Mouse (Mus musculus) hindbrain, embryonic 11.5 days (tissue): Measurements from ENCODE around the gene Cyth1. TPM values are rescaled to one million over a fixed set of nuclear protein-coding genes. Genes with fewer than 3 reads are reported as not detected.

Experiments
- ATAC-seq: fragments of 200-750 bp; cut with Nextera tagmentation; 2 replicates; pipeline ENCODE4 v1.8.0; 2017; ENCODE audit warnings: mild to moderate bottlenecking, moderate TSS enrichment, moderate library complexity; ENCODE audit not compliant: low FRiP score
- DNase-seq: peaks from one replicate; pipeline ENCODE4 v3.0.0-alpha.2; 2015; ENCODE audit warnings: low spot score
- H3K27ac ChIP-seq: fragments of 300-500 bp; sonication (generic); 2 replicates; pipeline ENCODE4 v1.5.1; 2014; ENCODE audit warnings: mild to moderate bottlenecking, low read depth, low read length
- H3K27me3 ChIP-seq: fragments of 300-500 bp; sonication (generic); 2 replicates; pipeline ENCODE4 v1.6.1; 2014; ENCODE audit warnings: mild to moderate bottlenecking, low read length, moderate library complexity, mixed read lengths; ENCODE audit not compliant: control insufficient read depth, insufficient read depth
- H3K36me3 ChIP-seq: fragments of 300-500 bp; sonication (generic); 2 replicates; pipeline ENCODE4 v1.6.1; 2014; ENCODE audit warnings: mild to moderate bottlenecking, low read length, moderate library complexity, mixed read lengths; ENCODE audit not compliant: control insufficient read depth, insufficient read depth
- H3K4me1 ChIP-seq: fragments of 300-500 bp; sonication (generic); replicated peaks from 2 replicates; pipeline ENCODE4 v1.6.1; 2014; ENCODE audit warnings: low read length, mixed read lengths; ENCODE audit not compliant: control insufficient read depth, insufficient read depth
- H3K4me2 ChIP-seq: fragments of 300-500 bp; sonication (generic); replicated peaks from 2 replicates; pipeline ENCODE4 v1.6.1; 2014; ENCODE audit warnings: mild to moderate bottlenecking, low read depth, low read length
- H3K4me3 ChIP-seq: fragments of 300-500 bp; sonication (generic); 2 replicates; pipeline ENCODE4 v1.5.1; 2014; ENCODE audit warnings: low read depth, low read length
- H3K9ac ChIP-seq: fragments of 300-500 bp; sonication (generic); 2 replicates; pipeline ENCODE4 v1.6.1; 2014; ENCODE audit warnings: low read depth, low read length
- H3K9me3 ChIP-seq: fragments of 300-500 bp; sonication (generic); 2 replicates; pipeline ENCODE4 v1.6.1; 2016; ENCODE audit warnings: low read length; ENCODE audit not compliant: control insufficient read depth
- WGBS: fragments of 180-500 bp; shearing (Covaris S2); extraction: QIAGEN DNeasy Blood & Tissue Kit; methylation state at CpG from one replicate; pipeline ENCODE4 v1.1.7; 2014; 5-methylcytosine and 5-hydroxymethylcytosine counted together
- polyA plus RNA-seq: library from polyadenylated mRNA; unstranded; fragments of >200 nt; fragmentation: Nextera tagmentation; extraction: Ambion mirVana; gene quantifications from 2 replicates; pipeline ENCODE4 v1.2.1, GENCODE M21; 2014

Gene Cyth1
- polyA plus RNA-seq = 16.5 and 16.7 TPM in 2 replicates

DNA sequence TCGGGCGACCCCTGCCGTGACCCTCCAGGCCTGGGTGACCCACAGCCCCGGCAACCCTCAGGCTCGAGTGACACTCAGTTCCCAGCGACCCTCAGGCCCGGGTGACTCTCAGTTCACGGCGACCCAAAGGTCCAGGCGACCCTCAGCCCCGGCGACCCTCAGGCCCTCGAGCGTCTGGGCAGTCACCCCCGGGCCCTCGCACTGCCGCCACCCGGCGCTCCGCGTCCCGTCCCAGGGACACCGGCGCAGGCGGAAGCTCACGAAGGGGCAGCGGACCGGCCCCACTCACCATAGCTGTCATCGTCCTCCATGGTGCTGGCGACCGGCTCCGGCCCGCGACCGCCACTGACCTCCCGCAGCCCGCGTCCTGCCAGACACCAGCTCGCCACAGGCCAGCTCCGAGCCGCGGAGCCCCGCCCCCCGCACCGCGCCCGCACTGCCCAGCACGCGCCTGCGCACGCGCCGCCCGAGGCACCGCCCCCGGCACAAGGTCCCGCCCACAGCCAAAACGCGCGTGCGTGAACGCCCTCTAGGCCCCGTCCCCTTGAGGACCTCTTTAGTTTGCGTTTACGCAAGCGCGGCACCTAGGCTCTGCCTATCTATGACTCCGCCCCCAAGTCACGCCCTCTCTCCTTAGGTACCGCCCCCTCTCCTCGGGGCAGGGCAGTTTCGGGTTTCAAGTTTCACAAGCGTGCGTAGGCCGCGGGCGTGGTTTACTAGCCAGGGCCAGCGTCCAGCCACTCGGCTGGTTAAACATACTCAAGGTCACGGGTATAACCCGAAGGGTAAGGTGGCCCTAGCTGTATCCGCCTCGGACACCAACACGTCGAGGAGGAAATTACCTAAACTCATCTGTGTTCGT, at the start of gene Cyth1:
Gene Cyth1, minus strand, starts transcription at position 443 of the 862 bp plus-strand sequence.
- ATAC-seq (peak; percentile 97), DNase-seq (peak; percentile 99)
- 0 out of 2 replicates have a peak within 1 kb of the TSS, but pooled peaks have one; percentile 33 for H3K27ac ChIP-seq

DNA sequence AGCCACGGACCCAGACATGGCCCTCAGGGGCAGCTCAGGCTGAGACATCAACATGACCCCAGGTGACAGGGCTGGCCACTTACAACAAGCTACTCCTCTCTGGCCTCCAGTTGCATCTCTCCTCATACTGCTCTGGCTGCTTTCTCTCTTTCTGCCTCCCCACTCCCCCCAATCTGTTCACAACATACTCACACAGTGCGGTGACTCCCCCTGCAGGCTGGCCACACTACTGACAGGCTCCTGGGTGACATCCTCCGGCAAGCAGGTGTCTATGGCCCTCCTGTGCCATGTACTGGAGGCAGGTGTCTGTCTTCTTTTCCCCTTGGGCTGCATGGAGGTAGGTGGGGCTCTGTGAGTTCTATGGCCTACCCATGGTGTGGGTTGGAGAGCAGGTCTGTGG, 49.6 kb upstream of the Cyth1 start:
- Histone ChIP-seq H3K36me3 (no peaks in the 10 kb centered on the region), H3K4me2 (no peak overlapping the region), H3K4me3 (no peak overlapping the region), H3K9me3 (no peaks in the 10 kb centered on the region), H3K27me3 (no peaks in the 10 kb centered on the region), H3K4me1 (no peaks in the 10 kb centered on the region), H3K27ac (no peak overlapping the region), H3K9ac (no peak overlapping the region)
- ATAC-seq = no peak
- DNase-seq = no peak
- 77% methylated on average over 3 of the region's 3 CpGs for WGBS

More for the DNA sequence above, at the start of gene Cyth1:
- under 1% methylated on average over 61 of the region's 86 CpGs for WGBS
- H3K4me3 ChIP-seq = peak within 1 kb of the TSS; percentile 64
- H3K27me3 ChIP-seq = no peaks in the 10 kb centered on the region
- H3K4me1 ChIP-seq = no peaks in the 10 kb centered on the region; the same call in 1 of the 2 replicates
- H3K4me2 ChIP-seq = peak within 1 kb of the TSS; percentile 97
- H3K36me3 ChIP-seq = no peaks in the 10 kb centered on the region
- peak within 1 kb of the TSS; percentile 77 for H3K9ac ChIP-seq
- H3K9me3 ChIP-seq = no peaks in the 10 kb centered on the region

DNA sequence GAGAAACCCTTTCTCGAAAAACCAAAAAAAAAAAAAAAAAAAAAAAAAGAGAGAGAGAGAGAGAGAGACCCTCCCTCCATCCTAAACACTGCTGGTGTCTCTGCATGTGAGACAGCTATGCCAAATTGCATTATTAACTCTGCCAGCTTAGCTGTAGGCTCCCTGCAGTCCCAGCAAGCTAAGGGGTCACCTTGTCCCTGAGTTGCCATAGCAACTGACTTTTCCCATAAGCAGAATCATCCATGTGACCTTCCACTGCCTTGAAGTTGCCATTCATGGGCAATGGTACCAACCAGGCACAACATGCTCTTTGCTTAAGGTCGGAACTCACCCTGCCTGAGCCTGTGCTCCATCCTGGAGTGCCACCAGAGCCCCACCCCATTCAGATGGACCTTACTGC, 46.6 kb upstream of the Cyth1 start:
- DNase-seq (no peak), ATAC-seq (no peak)
- Histone ChIP-seq H3K4me1 (no peaks in the 10 kb centered on the region), H3K27ac (no peak overlapping the region), H3K9ac (no peak overlapping the region), H3K36me3 (no peaks in the 10 kb centered on the region), H3K4me2 (no peak overlapping the region), H3K4me3 (no peak overlapping the region), H3K27me3 (no peaks in the 10 kb centered on the region), H3K9me3 (no peaks in the 10 kb centered on the region)
- 89% methylated on average over 2 of the region's 2 CpGs for WGBS

DNA sequence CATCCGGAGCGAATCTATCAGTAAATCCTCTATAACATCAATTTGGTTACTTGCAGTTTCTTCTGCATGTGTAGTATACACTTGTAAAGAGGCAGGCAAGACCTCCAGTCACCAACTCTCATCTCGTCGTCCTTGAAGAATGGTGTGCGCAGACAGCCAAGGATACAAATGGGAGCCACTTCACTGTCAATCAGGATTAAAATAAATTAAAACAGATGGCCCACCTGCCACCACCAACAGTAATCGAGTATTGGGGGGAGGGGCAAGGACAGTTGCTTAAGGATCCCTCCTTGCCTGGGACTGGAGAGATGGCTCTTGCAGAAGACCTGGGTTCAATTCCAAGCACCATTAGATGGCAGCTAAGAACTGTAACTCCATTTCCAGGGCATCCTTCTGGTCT, 44.3 kb upstream of the Cyth1 start:
- Histone ChIP-seq H3K9me3 (no peaks in the 10 kb centered on the region), H3K4me3 (no peak overlapping the region), H3K4me1 (no peaks in the 10 kb centered on the region; the same call in 1 of the 2 replicates), H3K9ac (no peak overlapping the region), H3K27ac (no peak overlapping the region), H3K4me2 (no peak overlapping the region), H3K36me3 (no peaks in the 10 kb centered on the region), H3K27me3 (no peaks in the 10 kb centered on the region)
- WGBS = 66% methylated on average over 6 of the region's 6 CpGs
- ATAC-seq (no peak), DNase-seq (no peak)

DNA sequence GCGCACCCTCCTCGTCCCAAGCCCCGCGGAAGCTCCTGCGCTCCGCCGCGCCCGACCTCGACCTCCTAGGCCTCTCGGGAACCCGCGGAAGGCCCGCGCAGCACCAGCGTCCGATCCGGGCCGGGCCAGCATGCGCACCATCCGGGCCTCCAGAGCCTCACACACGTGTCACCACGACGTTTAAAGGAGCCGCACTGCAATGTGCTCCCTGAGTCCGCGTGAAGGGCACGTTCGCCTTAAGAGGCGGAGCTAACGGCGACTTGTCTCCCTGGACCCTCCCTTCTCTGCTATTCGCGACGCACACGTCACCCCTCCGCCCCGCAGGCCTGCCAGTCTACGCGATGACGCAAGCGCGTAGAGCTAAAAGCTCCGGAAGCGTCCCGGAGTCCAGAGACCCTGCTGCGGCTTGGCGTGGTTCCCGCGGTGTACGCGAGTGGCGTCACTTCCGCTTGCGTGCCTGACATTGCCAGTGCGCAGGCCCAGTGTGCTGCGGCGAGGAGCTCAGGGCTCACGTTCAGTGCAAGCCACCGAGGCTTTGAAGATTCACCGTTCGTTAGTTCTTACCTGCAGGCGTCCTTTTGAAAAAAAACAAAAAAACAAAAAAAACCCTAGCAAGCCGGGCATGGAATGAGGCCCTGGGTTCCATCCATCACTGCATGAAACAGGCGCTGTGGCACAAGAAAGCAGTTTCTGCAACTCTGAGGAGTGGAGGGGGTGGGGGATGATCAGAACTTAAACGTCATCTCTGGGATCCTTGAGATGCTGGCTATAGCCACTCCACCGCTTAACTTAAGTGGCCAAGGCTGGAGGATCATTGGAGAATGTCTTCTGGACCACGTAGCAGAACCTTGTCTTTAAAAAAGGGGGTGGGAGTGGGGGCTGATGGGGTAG, 41.9 kb upstream of the Cyth1 start, which contains the start of gene Usp36:
Gene Usp36, minus strand, starts transcription at position 246 of the 891 bp plus-strand sequence.
- H3K27me3 ChIP-seq = no peaks in the 10 kb centered on the region
- H3K36me3 ChIP-seq = no peaks in the 10 kb centered on the region
- peak within 1 kb of the TSS; percentile 82 for H3K27ac ChIP-seq
- ATAC-seq (peak; percentile 99), DNase-seq (peak; percentile 99)
- H3K4me2 ChIP-seq = peak within 1 kb of the TSS; percentile 77
- H3K4me1 ChIP-seq = no peaks in the 10 kb centered on the region; the same call in 1 of the 2 replicates
- peak within 1 kb of the TSS; percentile 87 for H3K9ac ChIP-seq
- peak within 1 kb of the TSS; percentile 78 for H3K4me3 ChIP-seq
- 1% methylated on average over 68 of the region's 68 CpGs for WGBS
- H3K9me3 ChIP-seq = no peaks in the 10 kb centered on the region

DNA sequence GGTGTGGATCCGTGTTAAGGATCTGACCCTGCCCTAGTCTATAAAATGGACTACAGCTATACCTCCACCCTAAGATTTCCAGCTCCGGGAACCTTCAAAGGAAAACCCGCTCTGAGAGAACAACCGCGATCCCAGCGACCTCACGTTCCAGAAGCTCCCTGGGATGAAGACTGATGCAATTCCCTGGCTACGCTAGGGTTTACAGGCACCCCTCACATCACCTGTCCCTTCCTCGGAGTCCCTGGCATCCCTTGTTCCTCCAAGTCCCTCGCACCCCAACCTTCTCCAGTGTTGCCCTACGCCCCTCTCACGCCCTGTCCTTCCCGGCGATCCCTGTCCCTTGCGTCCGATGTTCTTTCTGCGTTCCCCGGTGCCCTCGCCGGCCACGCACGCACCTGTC, 41.2 kb upstream of the Cyth1 start:
- peak overlapping the region; percentile 77 for H3K4me2 ChIP-seq
- no peaks in the 10 kb centered on the region; the same call in 1 of the 2 replicates for H3K4me1 ChIP-seq
- H3K27me3 ChIP-seq = no peaks in the 10 kb centered on the region
- H3K9me3 ChIP-seq = no peaks in the 10 kb centered on the region
- ATAC-seq (peak; percentile 20), DNase-seq (no peak)
- peak overlapping the region; percentile 87 for H3K9ac ChIP-seq
- 0 out of 2 replicates have a peak overlapping the region, but pooled peaks have one; percentile 25 for H3K27ac ChIP-seq
- peak overlapping the region; percentile 78 for H3K4me3 ChIP-seq
- WGBS = under 1% methylated on average over 22 of the region's 22 CpGs
- 0 out of 2 replicates have a peak, but pooled peaks cover 4% of the 10 kb centered on the region for H3K36me3 ChIP-seq

DNA sequence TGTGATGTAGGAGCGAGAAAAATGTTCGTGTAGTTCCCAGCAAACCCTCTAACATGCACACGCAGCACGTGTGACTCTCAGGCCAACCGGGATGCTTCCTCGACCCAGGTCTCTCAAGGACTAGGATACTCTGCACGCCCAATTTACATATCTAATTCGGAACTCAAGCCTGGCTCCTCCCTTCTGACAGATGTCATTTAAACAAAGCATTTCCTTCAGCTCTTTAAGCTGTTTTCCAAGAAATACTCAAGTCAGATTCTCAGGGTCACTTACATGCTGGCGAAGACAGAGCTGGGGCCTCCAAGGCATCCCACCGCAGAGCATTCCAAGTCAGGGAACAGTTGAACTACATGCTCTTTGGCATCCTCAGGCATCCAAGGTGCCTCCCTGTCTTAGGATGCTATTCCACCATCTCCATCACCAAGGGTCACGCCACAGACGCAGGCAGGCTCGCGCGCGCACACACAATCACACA, 40.7 kb upstream of the Cyth1 start:
- H3K4me1 ChIP-seq = no peaks in the 10 kb centered on the region; the same call in 1 of the 2 replicates
- 2% methylated on average over 16 of the region's 16 CpGs for WGBS
- H3K4me2 ChIP-seq = peak overlapping the region; percentile 77
- no peak overlapping the region for H3K27ac ChIP-seq
- peak; percentile 29 for DNase-seq
- no peak for ATAC-seq
- peak overlapping the region; percentile 78 for H3K4me3 ChIP-seq
- no peaks in the 10 kb centered on the region for H3K27me3 ChIP-seq
- H3K36me3 ChIP-seq = 0 out of 2 replicates have a peak, but pooled peaks cover 5% of the 10 kb centered on the region
- no peaks in the 10 kb centered on the region for H3K9me3 ChIP-seq
- H3K9ac ChIP-seq = peak overlapping the region; percentile 87

DNA sequence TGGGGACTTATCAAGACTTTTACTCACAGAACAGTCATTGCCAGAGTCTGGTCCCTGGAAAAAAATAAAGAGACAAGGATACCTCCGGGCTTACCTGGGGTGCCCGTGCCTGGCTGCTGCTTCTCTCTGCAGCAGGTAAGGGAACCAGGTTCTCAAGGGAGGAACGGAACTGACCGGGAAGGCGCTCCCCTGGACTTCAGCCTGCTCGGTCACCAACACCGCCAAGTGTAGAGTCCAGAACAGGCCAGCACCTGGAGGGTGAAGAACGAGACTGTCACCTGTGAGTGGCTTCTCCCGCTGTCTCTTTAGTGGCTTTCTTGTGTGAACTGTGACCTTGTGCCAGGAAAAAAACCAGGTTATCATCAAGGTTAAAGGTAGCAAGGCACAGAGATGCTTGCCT, 39.2 kb upstream of the Cyth1 start:
- no peak overlapping the region for H3K4me3 ChIP-seq
- DNase-seq (no peak), ATAC-seq (no peak)
- H3K27me3 ChIP-seq = no peaks in the 10 kb centered on the region
- H3K36me3 ChIP-seq = peaks cover 5% of the 10 kb centered on the region; the same call in 1 of the 2 replicates
- no peaks in the 10 kb centered on the region for H3K9me3 ChIP-seq
- no peak overlapping the region for H3K27ac ChIP-seq
- no peaks in the 10 kb centered on the region; the same call in 1 of the 2 replicates for H3K4me1 ChIP-seq
- no peak overlapping the region for H3K4me2 ChIP-seq
- H3K9ac ChIP-seq = no peak overlapping the region
- WGBS = 93% methylated on average over 9 of the region's 9 CpGs
